Mouse (Mus musculus): ENCODE results near the gene Jam2. TPM values are rescaled to one million over a fixed set of nuclear protein-coding genes. Genes with fewer than 3 reads are reported as not detected.

Jam2 gene
- polyA plus RNA-seq, 1 experiment = 4.1 TPM

GRCm38 (mm10) chr16:84745721-84746306 lies 28.1 kb upstream of the Jam2 start:
- H3K36me3 ChIP-seq (ENCODE audit: control insufficient read depth, insufficient read depth, low read length) = no peaks in the 10 kb centered on the region
- no peak overlapping the region for H3K27ac ChIP-seq (ENCODE audit: control insufficient read depth, insufficient read depth, low read length)
- no peaks in the 10 kb centered on the region for H3K27me3 ChIP-seq (ENCODE audit: control insufficient read depth, insufficient read depth, low read length)
- 86% methylated on average over 6 of the region's 6 CpGs for WGBS
- no peak for DNase-seq
- H3K4me3 ChIP-seq (ENCODE audit: control insufficient read depth, insufficient read depth, low read length) = no peak overlapping the region
- H3K4me1 ChIP-seq (replicated peaks; ENCODE audit: control insufficient read depth, insufficient read depth, low read length) = no peaks in the 10 kb centered on the region
- TF ChIP-seq POLR2A (IDR thresholded peaks at IDR 0.05; ENCODE audit: control insufficient read depth, extremely low read depth, insufficient read depth, low read length, poor library complexity) = no peak
- no peak for TF ChIP-seq CTCF (IDR thresholded peaks at IDR 0.05; ENCODE audit: borderline replicate concordance, control insufficient read depth, extremely low read depth, insufficient read depth, low read length, poor library complexity)

- no peak for DNase-seq
- Histone ChIP-seq H3K27ac (ENCODE audit: control insufficient read depth, insufficient read depth, low read length) (no peak overlapping the region), H3K36me3 (ENCODE audit: control insufficient read depth, insufficient read depth, low read length) (no peaks in the 10 kb centered on the region), H3K4me3 (ENCODE audit: control insufficient read depth, insufficient read depth, low read length) (no peak overlapping the region), H3K27me3 (ENCODE audit: control insufficient read depth, insufficient read depth, low read length) (no peaks in the 10 kb centered on the region), H3K4me1 (replicated peaks; ENCODE audit: control insufficient read depth, insufficient read depth, low read length) (no peaks in the 10 kb centered on the region)
- TF ChIP-seq CTCF (IDR thresholded peaks at IDR 0.05; ENCODE audit: borderline replicate concordance, control insufficient read depth, extremely low read depth, insufficient read depth, low read length, poor library complexity) (no peak), POLR2A (IDR thresholded peaks at IDR 0.05; ENCODE audit: control insufficient read depth, extremely low read depth, insufficient read depth, low read length, poor library complexity) (no peak)
- 89% methylated on average over 8 of the region's 8 CpGs for WGBS
Observed at GRCm38 (mm10) chr16:84767956-84768355, 6.0 kb upstream of the Jam2 start.

- Histone ChIP-seq H3K36me3 (ENCODE audit: control insufficient read depth, insufficient read depth, low read length) (no peaks in the 10 kb centered on the region), H3K4me1 (replicated peaks; ENCODE audit: control insufficient read depth, insufficient read depth, low read length) (0 out of 2 replicates have a peak, but pooled peaks cover 2% of the 10 kb centered on the region), H3K4me3 (ENCODE audit: control insufficient read depth, insufficient read depth, low read length) (no peak overlapping the region), H3K27me3 (ENCODE audit: control insufficient read depth, insufficient read depth, low read length) (peaks cover 6% of the 10 kb centered on the region; the same call in 1 of the 2 replicates), H3K27ac (ENCODE audit: control insufficient read depth, insufficient read depth, low read length) (no peak overlapping the region)
- WGBS = 80% methylated on average over 4 of the region's 4 CpGs
- DNase-seq = no peak
- no peak for TF ChIP-seq POLR2A (IDR thresholded peaks at IDR 0.05; ENCODE audit: control insufficient read depth, extremely low read depth, insufficient read depth, low read length, poor library complexity)
Observed at GRCm38 (mm10) chr16:84769182-84769581, 4.7 kb upstream of the Jam2 start.

- Histone ChIP-seq H3K27me3 (ENCODE audit: control insufficient read depth, insufficient read depth, low read length) (peaks cover 6% of the 10 kb centered on the region; the same call in 1 of the 2 replicates), H3K4me3 (ENCODE audit: control insufficient read depth, insufficient read depth, low read length) (no peak overlapping the region), H3K4me1 (replicated peaks; ENCODE audit: control insufficient read depth, insufficient read depth, low read length) (0 out of 2 replicates have a peak, but pooled peaks cover 3% of the 10 kb centered on the region), H3K27ac (ENCODE audit: control insufficient read depth, insufficient read depth, low read length) (no peak overlapping the region), H3K36me3 (ENCODE audit: control insufficient read depth, insufficient read depth, low read length) (no peaks in the 10 kb centered on the region)
- 91% methylated on average over 19 of the region's 19 CpGs for WGBS
- DNase-seq = no peak
- TF ChIP-seq POLR2A (IDR thresholded peaks at IDR 0.05; ENCODE audit: control insufficient read depth, extremely low read depth, insufficient read depth, low read length, poor library complexity) (no peak), CTCF (IDR thresholded peaks at IDR 0.05; ENCODE audit: borderline replicate concordance, control insufficient read depth, extremely low read depth, insufficient read depth, low read length, poor library complexity) (no peak)
Observed at GRCm38 (mm10) chr16:84769619-84770464, 4.1 kb upstream of the Jam2 start.

- Histone ChIP-seq H3K27ac (ENCODE audit: control insufficient read depth, insufficient read depth, low read length) (no peak overlapping the region), H3K36me3 (ENCODE audit: control insufficient read depth, insufficient read depth, low read length) (no peaks in the 10 kb centered on the region), H3K27me3 (ENCODE audit: control insufficient read depth, insufficient read depth, low read length) (peaks cover 6% of the 10 kb centered on the region; the same call in 1 of the 2 replicates), H3K4me3 (ENCODE audit: control insufficient read depth, insufficient read depth, low read length) (no peak overlapping the region), H3K4me1 (replicated peaks; ENCODE audit: control insufficient read depth, insufficient read depth, low read length) (0 out of 2 replicates have a peak, but pooled peaks cover 3% of the 10 kb centered on the region)
- WGBS = 79% methylated on average over 7 of the region's 7 CpGs
- DNase-seq = no peak
- TF ChIP-seq CTCF (IDR thresholded peaks at IDR 0.05; ENCODE audit: borderline replicate concordance, control insufficient read depth, extremely low read depth, insufficient read depth, low read length, poor library complexity) (no peak), POLR2A (IDR thresholded peaks at IDR 0.05; ENCODE audit: control insufficient read depth, extremely low read depth, insufficient read depth, low read length, poor library complexity) (no peak)
Observed at GRCm38 (mm10) chr16:84770891-84771290, 3.0 kb upstream of the Jam2 start.

- peaks cover 6% of the 10 kb centered on the region for H3K27me3 ChIP-seq (ENCODE audit: control insufficient read depth, insufficient read depth, low read length)
- no peak for TF ChIP-seq POLR2A (IDR thresholded peaks at IDR 0.05; ENCODE audit: control insufficient read depth, extremely low read depth, insufficient read depth, low read length, poor library complexity)
- no peak for TF ChIP-seq CTCF (IDR thresholded peaks at IDR 0.05; ENCODE audit: borderline replicate concordance, control insufficient read depth, extremely low read depth, insufficient read depth, low read length, poor library complexity)
- DNase-seq = no peak
- no peak overlapping the region for H3K27ac ChIP-seq (ENCODE audit: control insufficient read depth, insufficient read depth, low read length)
- H3K36me3 ChIP-seq (ENCODE audit: control insufficient read depth, insufficient read depth, low read length) = no peaks in the 10 kb centered on the region
- 95% methylated on average over 2 of the region's 2 CpGs for WGBS
- H3K4me3 ChIP-seq (ENCODE audit: control insufficient read depth, insufficient read depth, low read length) = no peak overlapping the region
- 0 out of 2 replicates have a peak, but pooled peaks cover 3% of the 10 kb centered on the region for H3K4me1 ChIP-seq (replicated peaks; ENCODE audit: control insufficient read depth, insufficient read depth, low read length)
Observed at GRCm38 (mm10) chr16:84771461-84771860, 2.5 kb upstream of the Jam2 start.

All from thymus, adult 2 months (tissue).